Mouse (Mus musculus) cerebellum, postnatal 14 days (tissue): Measurements from ENCODE around the gene Gm28557.
A peak's percentile ranks its signal among the peaks of the same experiment; 100 is the strongest.
"Not testable (repeated sequence)": the region's sequence is repeated elsewhere in the genome, so short reads cannot be mapped to it uniquely, and the experiment has no call there.

ENCODE experiments used
- DNase-seq, 2 experiments: peaks; one replicate each; pipeline ENCODE4 v3.0.0; 2021; ENCODE audit warnings: mixed read lengths in 2 of 2

Gene Gm28557

GRCm38 (mm10) chr13:67108194-67108820 is at the start of gene Gm28557:
TSS of gene Gm28557 (minus strand) at chr13:67108604.
- DNase-seq = peak; percentile 93 to 94

- peak; percentile 85 to 90 for DNase-seq
These were observed 19.8 kb upstream of the Gm28557 start for GRCm38 (mm10) chr13:67128038-67128721.

GRCm38 (mm10) chr13:67127507-67127906 is 19.1 kb upstream of the Gm28557 start:
- not testable (repeated sequence) for DNase-seq

- DNase-seq = no peak
These were observed 16.1 kb upstream of the Gm28557 start for GRCm38 (mm10) chr13:67124460-67124859.

GRCm38 (mm10) chr13:67121360-67121759 is 13.0 kb upstream of the Gm28557 start, which contains the start of gene Zfp759:
TSS of gene Zfp759 (plus strand) at chr13:67121660.
- not testable (repeated sequence) for DNase-seq

- not testable (repeated sequence) for DNase-seq
These were observed 7.8 kb upstream of the Gm28557 start, which contains the start of gene Rslcan18 for GRCm38 (mm10) chr13:67116163-67116562. TSS of gene Rslcan18 (minus strand) at chr13:67116263.

GRCm38 (mm10) chr13:67113287-67113686 is 4.9 kb upstream of the Gm28557 start:
- DNase-seq = no peak

- no peak for DNase-seq
These were observed 3.7 kb upstream of the Gm28557 start for GRCm38 (mm10) chr13:67112096-67112495.

GRCm38 (mm10) chr13:67108821-67109206 is 410 bp upstream of the Gm28557 start:
- peak in 1 of 2 experiments; percentile 49 for DNase-seq

GRCm38 (mm10) chr13:67107681-67108080 is 723 bp downstream of the Gm28557 start:
- DNase-seq = no peak

- no peak for DNase-seq
These were observed 10.5 kb downstream of the Gm28557 start, which contains the start of gene Zfp708 for GRCm38 (mm10) chr13:67097876-67098275. TSS of gene Zfp708 (minus strand) at chr13:67097976.

- no peak for DNase-seq
These were observed 18.2 kb downstream of the Gm28557 start for GRCm38 (mm10) chr13:67090154-67090553.

GRCm38 (mm10) chr13:67081946-67082345 is 26.5 kb downstream of the Gm28557 start:
- DNase-seq = no peak

- DNase-seq = peak; percentile 65 to 75
These were observed 27.2 kb downstream of the Gm28557 start for GRCm38 (mm10) chr13:67081142-67081713.

GRCm38 (mm10) chr13:67077244-67077643 is 31.2 kb downstream of the Gm28557 start:
- no peak for DNase-seq

GRCm38 (mm10) chr13:67072786-67073185 is 35.6 kb downstream of the Gm28557 start:
- no peak for DNase-seq

- DNase-seq = no peak
These were observed 43.0 kb downstream of the Gm28557 start for GRCm38 (mm10) chr13:67065386-67065785.

- DNase-seq = peak in 1 of 2 experiments; percentile 8
These were observed 46.0 kb downstream of the Gm28557 start for GRCm38 (mm10) chr13:67062427-67062826.

- peak; percentile 95 for DNase-seq
These were observed 47.5 kb downstream of the Gm28557 start, which contains the start of gene Zfp712 for GRCm38 (mm10) chr13:67060786-67061358. TSS of gene Zfp712 (minus strand) at chr13:67061170.

- peak; percentile 7 to 9 for DNase-seq
These were observed 48.1 kb downstream of the Gm28557 start for GRCm38 (mm10) chr13:67060161-67060785.
